ENCODE assay signal across 22 mouse cellular contexts in genomic region chr14:29228471-29228870, GRCm38 (mm10).
DNase-seq lines count a peak whose midpoint lies in the region; ATAC-seq and TF ChIP-seq lines count a peak whose summit lies in the region.
"Had no signal": no experiment of that assay in that cellular context is flagged by ENCODE, and none has a peak within 500 bp of the region (broad histone marks: within the 10 kb centered on the region; RNA-seq: fewer than 3 reads in every experiment).

No protein-coding gene starts in this region.

- no peaks in the 10 kb centered on the region for H3K36me3 ChIP-seq in heart, embryonic 12.5 days
- no peaks in the 10 kb centered on the region for H3K36me3 ChIP-seq in midbrain, embryonic 11.5 days (ENCODE audit: control insufficient read depth, insufficient read depth, low read length)
- H3K36me3 ChIP-seq in midbrain, postnatal 0 days (ENCODE audit: insufficient read depth, low read length): no peaks in the 10 kb centered on the region
- H3K36me3 ChIP-seq in hindbrain, embryonic 11.5 days (ENCODE audit: control insufficient read depth, insufficient read depth, low read length): no peaks in the 10 kb centered on the region
- H3K36me3 ChIP-seq in midbrain, embryonic 14.5 days (ENCODE audit: control insufficient read depth, insufficient read depth, low read length): no peaks in the 10 kb centered on the region
- H3K36me3 ChIP-seq: limb, embryonic 13.5 days; stomach, embryonic 15.5 days had no signal

- no peaks in the 10 kb centered on the region for H3K9me3 ChIP-seq in heart, embryonic 12.5 days (replicated peaks)
- no peaks in the 10 kb centered on the region for H3K9me3 ChIP-seq in midbrain, embryonic 11.5 days (ENCODE audit: control insufficient read depth, low read length)
- H3K9me3 ChIP-seq in midbrain, postnatal 0 days (ENCODE audit: low read length): no peaks in the 10 kb centered on the region
- H3K9me3 ChIP-seq in hindbrain, embryonic 11.5 days (ENCODE audit: control insufficient read depth, low read length): no peaks in the 10 kb centered on the region
- no peaks in the 10 kb centered on the region for H3K9me3 ChIP-seq in midbrain, embryonic 14.5 days (ENCODE audit: control insufficient read depth, low read length)
- H3K9me3 ChIP-seq: limb, embryonic 13.5 days; stomach, embryonic 15.5 days had no signal

- no peak overlapping the region for H3K9ac ChIP-seq in heart, embryonic 12.5 days
- H3K9ac ChIP-seq in midbrain, embryonic 11.5 days (ENCODE audit: low read length): no peak overlapping the region
- H3K9ac ChIP-seq in midbrain, postnatal 0 days (replicated peaks; ENCODE audit: low read length, poor library complexity, severe bottlenecking): no peak overlapping the region
- H3K9ac ChIP-seq in hindbrain, embryonic 11.5 days (ENCODE audit: low read depth, low read length): no peak overlapping the region
- H3K9ac ChIP-seq in midbrain, embryonic 14.5 days (replicated peaks; ENCODE audit: low read length): no peak overlapping the region
- H3K9ac ChIP-seq: limb, embryonic 13.5 days; liver, embryonic 14.5 days; stomach, embryonic 15.5 days had no signal

- no peak for TF ChIP-seq CTCF in midbrain, postnatal 0 days (IDR thresholded peaks at IDR 0.05)

- H3K4me2 ChIP-seq in heart, embryonic 12.5 days: no peak overlapping the region
- no peak overlapping the region for H3K4me2 ChIP-seq in midbrain, embryonic 11.5 days
- H3K4me2 ChIP-seq in midbrain, postnatal 0 days (ENCODE audit: low read depth, low read length, poor library complexity, severe bottlenecking): no peak overlapping the region
- no peak overlapping the region for H3K4me2 ChIP-seq in hindbrain, embryonic 11.5 days (replicated peaks; ENCODE audit: low read depth, low read length)
- H3K4me2 ChIP-seq in midbrain, embryonic 14.5 days (ENCODE audit: low read length): no peak overlapping the region
- H3K4me2 ChIP-seq: limb, embryonic 13.5 days; stomach, embryonic 15.5 days had no signal

- ATAC-seq in heart, embryonic 12.5 days (ENCODE audit: insufficient number of reproducible peaks, low FRiP score): no peak
- ATAC-seq in midbrain, embryonic 11.5 days (ENCODE audit: low FRiP score): no peak
- no peak for ATAC-seq in midbrain, postnatal 0 days (ENCODE audit: low FRiP score)
- no peak for ATAC-seq in hindbrain, embryonic 11.5 days (ENCODE audit: low FRiP score)
- ATAC-seq in midbrain, embryonic 14.5 days (ENCODE audit: low FRiP score, low TSS enrichment): no peak
- ATAC-seq: forebrain, postnatal 0 days; inflammation-experienced regulatory T-cells, adult 6 months had no signal

- H3K27me3 ChIP-seq in heart, embryonic 12.5 days (replicated peaks): no peaks in the 10 kb centered on the region
- no peaks in the 10 kb centered on the region for H3K27me3 ChIP-seq in midbrain, embryonic 11.5 days (ENCODE audit: control insufficient read depth, insufficient read depth, low read length)
- H3K27me3 ChIP-seq in midbrain, postnatal 0 days (ENCODE audit: insufficient read depth, low read length): no peaks in the 10 kb centered on the region
- no peaks in the 10 kb centered on the region for H3K27me3 ChIP-seq in hindbrain, embryonic 11.5 days (ENCODE audit: control insufficient read depth, insufficient read depth, low read length)
- no peaks in the 10 kb centered on the region for H3K27me3 ChIP-seq in midbrain, embryonic 14.5 days (ENCODE audit: control insufficient read depth, insufficient read depth, low read length)
- H3K27me3 ChIP-seq: limb, embryonic 13.5 days; stomach, embryonic 15.5 days had no signal

- H3K4me1 ChIP-seq in heart, embryonic 12.5 days (replicated peaks): peaks cover 20% of the 10 kb centered on the region
- H3K4me1 ChIP-seq in midbrain, embryonic 11.5 days (ENCODE audit: control insufficient read depth, insufficient read depth, low read length): peaks cover 28% of the 10 kb centered on the region
- no peaks in the 10 kb centered on the region; the same call in 1 of the 2 replicates for H3K4me1 ChIP-seq in midbrain, postnatal 0 days (ENCODE audit: insufficient read depth, low read length)
- no peaks in the 10 kb centered on the region for H3K4me1 ChIP-seq in hindbrain, embryonic 11.5 days (replicated peaks; ENCODE audit: control insufficient read depth, insufficient read depth, low read length)
- H3K4me1 ChIP-seq in midbrain, embryonic 14.5 days (ENCODE audit: control insufficient read depth, insufficient read depth, low read length): peaks cover 23% of the 10 kb centered on the region
- H3K4me1 ChIP-seq: stomach, embryonic 15.5 days had no signal

- no peak overlapping the region for H3K4me3 ChIP-seq in heart, embryonic 12.5 days
- no peak overlapping the region for H3K4me3 ChIP-seq in midbrain, embryonic 11.5 days (ENCODE audit: low read depth, low read length)
- no peak overlapping the region for H3K4me3 ChIP-seq in midbrain, postnatal 0 days (ENCODE audit: low read depth, low read length)
- H3K4me3 ChIP-seq in hindbrain, embryonic 11.5 days (ENCODE audit: low read depth, low read length): no peak overlapping the region
- H3K4me3 ChIP-seq in midbrain, embryonic 14.5 days (replicated peaks; ENCODE audit: low read depth, low read length): no peak overlapping the region
- H3K4me3 ChIP-seq: layer of hippocampus, adult 2 months; limb, embryonic 13.5 days; stomach, embryonic 15.5 days had no signal

- no peak for DNase-seq in heart, adult 9 months (ENCODE audit: low spot score in 2 of 2)
- no peak for DNase-seq in midbrain, embryonic 11.5 days (ENCODE audit: low spot score, missing footprints)
- DNase-seq in midbrain, postnatal 0 days (ENCODE audit: low spot score): no peak
- peak; percentile 16 for DNase-seq in hindbrain, embryonic 11.5 days (ENCODE audit: low spot score)
- no peak for DNase-seq in midbrain, embryonic 14.5 days
- DNase-seq in lung, adult 18-20 months: no peak
- DNase-seq in kidney, postnatal 4 days: no peak
- DNase-seq: adrenal gland, adult 2 months; cerebellum, adult 2 months; cerebellum, postnatal 36 days; kidney, adult 2 months; kidney, postnatal 10 days; layer of hippocampus, postnatal 36 days; thymus, adult 18-20 months; thymus, postnatal 4 days had no signal

- peak overlapping the region; percentile 85 for H3K27ac ChIP-seq in heart, embryonic 12.5 days (ENCODE audit: poor library complexity, severe bottlenecking)
- H3K27ac ChIP-seq in midbrain, embryonic 11.5 days (ENCODE audit: low read depth, low read length): peak overlapping the region; percentile 41; the same call in 1 of the 2 replicates
- no peak overlapping the region for H3K27ac ChIP-seq in midbrain, postnatal 0 days (ENCODE audit: low read depth, low read length)
- no peak overlapping the region for H3K27ac ChIP-seq in hindbrain, embryonic 11.5 days (ENCODE audit: low read depth, low read length)
- peak overlapping the region; percentile 53; the same call in 1 of the 2 replicates for H3K27ac ChIP-seq in midbrain, embryonic 14.5 days (replicated peaks; ENCODE audit: low read depth, low read length)
- H3K27ac ChIP-seq: limb, embryonic 13.5 days; liver, embryonic 14.5 days; stomach, embryonic 15.5 days had no signal

Comparison
In these comparisons a context has a peak if more than half of its experiments do, and no peak if none do; other contexts are left out.
1. H3K27ac ChIP-seq: peak in heart, embryonic 12.5 days (single experiment), midbrain, embryonic 11.5 days (single experiment) and midbrain, embryonic 14.5 days (single experiment); none in midbrain, postnatal 0 days (single experiment) and hindbrain, embryonic 11.5 days (single experiment).